Mouse (Mus musculus) spleen, embryonic (tissue): Measurements from ENCODE around the gene Ap1b1.

Source experiments
- CTCF ChIA-PET: fragments of 350-600 bp; sonication (Branson Sonifier 250); formaldehyde crosslinking; loops from one replicate; lab custom pipeline; 2022; lab: Charles Lee

Gene Ap1b1

GRCm38 (mm10) chr11:4986695-4987486 lies at the start of gene Ap1b1:
Gene Ap1b1, plus strand, starts transcription at chr11:4986824.
- CTCF ChIA-PET: interaction anchor here (1.3 kb wide), 1 partner anchor 14 kb away, joined by 4 read pairs; no protein-coding TSS in a partner anchor

- CTCF ChIA-PET: no interaction called here
These were observed 40.1 kb upstream of the Ap1b1 start for GRCm38 (mm10) chr11:4946530-4946929.

GRCm38 (mm10) chr11:4946947-4947812 lies 39.4 kb upstream of the Ap1b1 start:
- CTCF ChIA-PET: interaction anchor here (0.6 kb wide), 2 partner anchors 15 to 59 kb away, joined by 3 to 5 read pairs; no protein-coding TSS in a partner anchor

- CTCF ChIA-PET: interaction anchor here (0.6 kb wide), 1 partner anchor 15 kb away, joined by 3 read pairs; no protein-coding TSS in a partner anchor
These were observed 38.8 kb upstream of the Ap1b1 start, which contains the start of gene Nefh for GRCm38 (mm10) chr11:4947813-4948174. Gene Nefh, minus strand, starts transcription at chr11:4948064.

GRCm38 (mm10) chr11:4948792-4949191 lies 37.8 kb upstream of the Ap1b1 start:
- CTCF ChIA-PET: no interaction called here

- CTCF ChIA-PET: no interaction called here
These were observed 37.2 kb upstream of the Ap1b1 start for GRCm38 (mm10) chr11:4949256-4950044.

- CTCF ChIA-PET: no interaction called here
These were observed 33.2 kb upstream of the Ap1b1 start for GRCm38 (mm10) chr11:4953401-4953800.

- CTCF ChIA-PET: no interaction called here
These were observed 32.7 kb upstream of the Ap1b1 start for GRCm38 (mm10) chr11:4953918-4954317.

GRCm38 (mm10) chr11:4963099-4963808 lies 23.4 kb upstream of the Ap1b1 start:
- CTCF ChIA-PET: interaction anchor here (0.7 kb wide), 1 partner anchor 16 kb away, joined by 3 read pairs; no protein-coding TSS in a partner anchor

- CTCF ChIA-PET: no interaction called here
These were observed 20.3 kb upstream of the Ap1b1 start for GRCm38 (mm10) chr11:4966325-4966724.

- CTCF ChIA-PET: no interaction called here
These were observed 19.7 kb upstream of the Ap1b1 start for GRCm38 (mm10) chr11:4966888-4967287.

GRCm38 (mm10) chr11:4967549-4967948 lies 19.1 kb upstream of the Ap1b1 start:
- CTCF ChIA-PET: no interaction called here

GRCm38 (mm10) chr11:4968376-4968775 lies 18.2 kb upstream of the Ap1b1 start:
- CTCF ChIA-PET: no interaction called here

- CTCF ChIA-PET: interaction anchor here (0.5 to 1.4 kb wide), 7 partner anchors 11 to 902 kb away, joined by 3 to 19 read pairs (median 4); partner anchors contain the start of gene Gas2l1
These were observed 13.4 kb upstream of the Ap1b1 start for GRCm38 (mm10) chr11:4972967-4973870.

- CTCF ChIA-PET: interaction anchor here (0.7 to 1.4 kb wide), 2 partner anchors 12 to 91 kb away, joined by 4 read pairs; partner anchors contain the start of gene Gas2l1
These were observed 12.8 kb upstream of the Ap1b1 start for GRCm38 (mm10) chr11:4973871-4974256.

GRCm38 (mm10) chr11:4974376-4975122 lies 12.1 kb upstream of the Ap1b1 start:
- CTCF ChIA-PET: interaction anchor here (0.5 to 0.8 kb wide), 2 partner anchors 44 to 163 kb away, joined by 3 to 4 read pairs; no protein-coding TSS in a partner anchor

GRCm38 (mm10) chr11:4975623-4976022 lies 11.0 kb upstream of the Ap1b1 start:
- CTCF ChIA-PET: interaction anchor here (0.8 to 1.0 kb wide), 2 partner anchors 10 to 43 kb away, joined by 3 read pairs; no protein-coding TSS in a partner anchor

GRCm38 (mm10) chr11:4983010-4983409 lies 3.6 kb upstream of the Ap1b1 start:
- CTCF ChIA-PET: interaction anchor here (0.7 kb wide), 1 partner anchor 162 kb away, joined by 6 read pairs; no protein-coding TSS in a partner anchor
